ENCODE assay signal across 9 mouse cellular contexts in genomic region chr19:23652644-23653043, GRCm38 (mm10). TPM values are rescaled to one million over a fixed set of nuclear protein-coding genes. Genes with fewer than 3 reads are reported as not detected.
DNase-seq lines count a peak whose midpoint lies in the region; ATAC-seq and TF ChIP-seq lines count a peak whose summit lies in the region.
"Had no signal": no experiment of that assay in that cellular context is flagged by ENCODE, and none has a peak within 500 bp of the region (broad histone marks: within the 10 kb centered on the region; RNA-seq: fewer than 3 reads in every experiment).

Gene 1700028P14Rik, minus strand, starts transcription at chr19:23652812.

- DNase-seq in adrenal gland, postnatal 25 days, result peak; percentile 61
- DNase-seq in embryo, embryonic 11 days, result peak; percentile 87
- DNase-seq in heart, adult 2 months, result peak; percentile 21 to 27
- peak; percentile 61 for DNase-seq in limb, embryonic 14.5 days (ENCODE audit: low spot score)
- DNase-seq in urinary bladder, postnatal 25 days (ENCODE audit: low spot score), result peak; percentile 23
- no peak for DNase-seq in thymus, postnatal 0 days (ENCODE audit: low spot score)

- no peaks in the 10 kb centered on the region for H3K79me2 ChIP-seq in heart, adult 2 months (replicated peaks; ENCODE audit: control insufficient read depth, insufficient read depth, low read length)

- H3K9me3 ChIP-seq in intestine, postnatal 0 days (ENCODE audit: control insufficient read depth), result no peaks in the 10 kb centered on the region
- no peaks in the 10 kb centered on the region for H3K9me3 ChIP-seq in limb, embryonic 14.5 days (ENCODE audit: control insufficient read depth, low read length)
- no peaks in the 10 kb centered on the region for H3K9me3 ChIP-seq in midbrain, embryonic 15.5 days
- H3K9me3 ChIP-seq: megakaryocyte, embryonic 14.5 days had no signal

- intact Hi-C loops in heart, adult 2 months (cut with DNase I), result no loop called here

- H3K27me3 ChIP-seq in heart, adult 2 months (ENCODE audit: control insufficient read depth, insufficient read depth, low read length), result no peaks in the 10 kb centered on the region
- H3K27me3 ChIP-seq in intestine, postnatal 0 days (replicated peaks; ENCODE audit: control insufficient read depth, insufficient read depth, low read length), result no peaks in the 10 kb centered on the region
- H3K27me3 ChIP-seq in limb, embryonic 14.5 days (ENCODE audit: control insufficient read depth, insufficient read depth, low read length), result no peaks in the 10 kb centered on the region
- no peaks in the 10 kb centered on the region for H3K27me3 ChIP-seq in midbrain, embryonic 15.5 days (replicated peaks)

- no peak within 1 kb of the TSS for H3K4me3 ChIP-seq in heart, adult 2 months
- H3K4me3 ChIP-seq in intestine, postnatal 0 days (ENCODE audit: low read depth, low read length), result 0 out of 2 replicates have a peak within 1 kb of the TSS, but pooled peaks have one; percentile 2
- H3K4me3 ChIP-seq in limb, embryonic 14.5 days (replicated peaks; ENCODE audit: low read length), result peak within 1 kb of the TSS; percentile 26; the same call in 1 of the 2 replicates
- H3K4me3 ChIP-seq in midbrain, embryonic 15.5 days, result peak within 1 kb of the TSS; percentile 30
- H3K4me3 ChIP-seq: megakaryocyte, embryonic 14.5 days had no signal

- H3K4me2 ChIP-seq in intestine, postnatal 0 days (replicated peaks; ENCODE audit: low read depth), result no peak within 1 kb of the TSS; the same call in 1 of the 2 replicates
- H3K4me2 ChIP-seq in limb, embryonic 14.5 days (replicated peaks; ENCODE audit: low read depth, low read length, severe bottlenecking), result peak within 1 kb of the TSS; percentile 43
- peak within 1 kb of the TSS; percentile 43 for H3K4me2 ChIP-seq in midbrain, embryonic 15.5 days

- peak; percentile 57 for ATAC-seq in intestine, postnatal 0 days
- peak; percentile 68 for ATAC-seq in limb, embryonic 14.5 days (ENCODE audit: low FRiP score, low read depth)
- ATAC-seq in midbrain, embryonic 15.5 days (replicated peaks), result peak; percentile 91

- no peak within 1 kb of the TSS for H3K9ac ChIP-seq in heart, adult 2 months (ENCODE audit: low read depth, low read length)
- H3K9ac ChIP-seq in intestine, postnatal 0 days (ENCODE audit: low read depth, low read length), result no peak within 1 kb of the TSS
- H3K9ac ChIP-seq in limb, embryonic 14.5 days (ENCODE audit: low read depth, low read length, severe bottlenecking), result no peak within 1 kb of the TSS
- no peak within 1 kb of the TSS for H3K9ac ChIP-seq in midbrain, embryonic 15.5 days

- TF ChIP-seq EP300 in heart, adult 2 months (IDR thresholded peaks at IDR 0.05; ENCODE audit: insufficient read depth, low read depth, low read length), result no peak

- no peaks in the 10 kb centered on the region for H3K4me1 ChIP-seq in heart, adult 2 months (ENCODE audit: control insufficient read depth, insufficient read depth, low read length)
- H3K4me1 ChIP-seq in intestine, postnatal 0 days (replicated peaks; ENCODE audit: control insufficient read depth, insufficient read depth, low read length), result no peaks in the 10 kb centered on the region
- no peaks in the 10 kb centered on the region for H3K4me1 ChIP-seq in limb, embryonic 14.5 days (ENCODE audit: control insufficient read depth, insufficient read depth, low read length)
- H3K4me1 ChIP-seq in midbrain, embryonic 15.5 days, result no peaks in the 10 kb centered on the region
- H3K4me1 ChIP-seq: megakaryocyte, embryonic 14.5 days had no signal

- 7% methylated on average over 13 of the region's 13 CpGs for WGBS in heart, adult 2 months
- 6% methylated on average over 13 of the region's 13 CpGs for WGBS in intestine, postnatal 0 days
- 6% methylated on average over 13 of the region's 13 CpGs for WGBS in limb, embryonic 14.5 days
- 4% methylated on average over 13 of the region's 13 CpGs for WGBS in midbrain, embryonic 15.5 days

- no peaks in the 10 kb centered on the region for H3K36me3 ChIP-seq in heart, adult 2 months (ENCODE audit: control insufficient read depth, insufficient read depth, low read length)
- H3K36me3 ChIP-seq in intestine, postnatal 0 days (ENCODE audit: control insufficient read depth, insufficient read depth), result no peaks in the 10 kb centered on the region
- no peaks in the 10 kb centered on the region for H3K36me3 ChIP-seq in limb, embryonic 14.5 days (ENCODE audit: control insufficient read depth, insufficient read depth, low read length)
- no peaks in the 10 kb centered on the region for H3K36me3 ChIP-seq in midbrain, embryonic 15.5 days (replicated peaks)

- no peak for TF ChIP-seq CTCF in heart, adult 2 months (IDR thresholded peaks at IDR 0.05)
- TF ChIP-seq CTCF in intestine, postnatal 0 days (IDR thresholded peaks at IDR 0.05; ENCODE audit: low read depth), result no peak

- TF ChIP-seq POLR2A in heart, adult 2 months (IDR thresholded peaks at IDR 0.05; ENCODE audit: insufficient read depth, low read depth, low read length), result no peak
- TF ChIP-seq POLR2A in limb, embryonic 14.5 days (IDR thresholded peaks at IDR 0.05; ENCODE audit: borderline replicate concordance, extremely low read depth, insufficient read depth, insufficient read length), result no peak

- no peak within 1 kb of the TSS for H3K27ac ChIP-seq in heart, adult 2 months
- H3K27ac ChIP-seq in intestine, postnatal 0 days (ENCODE audit: low read depth, low read length), result no peak within 1 kb of the TSS
- H3K27ac ChIP-seq in limb, embryonic 14.5 days (replicated peaks; ENCODE audit: low read depth, low read length), result no peak within 1 kb of the TSS
- no peak within 1 kb of the TSS for H3K27ac ChIP-seq in midbrain, embryonic 15.5 days

RNA-seq across cellular contexts. Expression of gene 1700028P14Rik, which starts in this region (rescaled TPM):
- 0.49 TPM in 1 of 2 replicates, not detected in the other for total RNA-seq in adrenal gland, postnatal 25 days (2021)
- not detected for total RNA-seq in heart, adult 2 months (2021)
- polyA plus RNA-seq in heart, adult 2 months (2012; rRNA removed), result 0.18 TPM in 1 of 2 replicates, not detected in the other
- 0.66 and 0.88 TPM in 2 replicates for polyA plus RNA-seq in intestine, postnatal 0 days (2015; fragmentation: Nextera tagmentation; extraction: Ambion mirVana)
- not detected in 2 replicates for polyA plus RNA-seq in limb, embryonic 14.5 days (2012; rRNA removed)
- polyA plus RNA-seq in limb, embryonic 14.5 days (2014; fragmentation: Nextera tagmentation; extraction: Ambion mirVana), result not detected in 2 replicates
- polyA plus RNA-seq in midbrain, embryonic 15.5 days (2015; fragmentation: Nextera tagmentation; extraction: Ambion mirVana), result 2.1 and 2.4 TPM in 2 replicates
- 0.24 and 0.38 TPM in 2 replicates for polyA plus RNA-seq in thymus, postnatal 0 days (2015; fragmentation: Nextera tagmentation; extraction: Ambion mirVana)

Comparison
In these comparisons a context has a peak if more than half of its experiments do, and no peak if none do; other contexts are left out.
1. Peak in DNase-seq in adrenal gland, postnatal 25 days; RNA of the gene not detected or under 1 TPM.
2. Peak in DNase-seq in heart, adult 2 months; RNA of the gene not detected or under 1 TPM.
3. Peak in ATAC-seq and H3K4me3 ChIP-seq in intestine, postnatal 0 days; RNA of the gene not detected or under 1 TPM.
4. Peak in DNase-seq, ATAC-seq, H3K4me3 ChIP-seq and H3K4me2 ChIP-seq in limb, embryonic 14.5 days; RNA of the gene not detected or under 1 TPM.